Mouse (Mus musculus) neural tube, embryonic 12.5 days (tissue): Measurements from ENCODE around the gene Olfr1390. TPM values are rescaled to one million over a fixed set of nuclear protein-coding genes. Genes with fewer than 3 reads are reported as not detected.
"Not testable (repeated sequence)": the region's sequence is repeated elsewhere in the genome, so short reads cannot be mapped to it uniquely, and the experiment has no call there.

Source experiments
- ATAC-seq: fragments of 200-750 bp; cut with Nextera tagmentation; 2 replicates; pipeline ENCODE4 v1.8.0; 2017; ENCODE audit warnings: low read depth, mild to moderate bottlenecking, moderate TSS enrichment, moderate library complexity; ENCODE audit not compliant: low FRiP score
- H3K27ac ChIP-seq: fragments of 300-500 bp; sonication (generic); 2 replicates; pipeline ENCODE4 v1.5.1; 2016
- H3K27me3 ChIP-seq: fragments of 300-500 bp; sonication (generic); replicated peaks from 2 replicates; pipeline ENCODE4 v1.6.1; 2016; ENCODE audit warnings: mild to moderate bottlenecking
- H3K36me3 ChIP-seq: fragments of 300-500 bp; sonication (generic); 2 replicates; pipeline ENCODE4 v1.6.1; 2016; ENCODE audit warnings: mild to moderate bottlenecking
- H3K4me1 ChIP-seq: fragments of 300-500 bp; sonication (generic); 2 replicates; pipeline ENCODE4 v1.6.1; 2016
- H3K4me2 ChIP-seq: fragments of 300-500 bp; sonication (generic); replicated peaks from 2 replicates; pipeline ENCODE4 v1.6.1; 2016; ENCODE audit warnings: mild to moderate bottlenecking
- H3K4me3 ChIP-seq: fragments of 300-500 bp; sonication (generic); 2 replicates; pipeline ENCODE4 v1.5.1; 2016
- H3K9ac ChIP-seq: fragments of 300-500 bp; sonication (generic); 2 replicates; pipeline ENCODE4 v1.6.1; 2016; ENCODE audit warnings: mild to moderate bottlenecking
- H3K9me3 ChIP-seq: fragments of 300-500 bp; sonication (generic); 2 replicates; pipeline ENCODE4 v1.6.1; 2016; ENCODE audit warnings: mild to moderate bottlenecking
- WGBS: fragments of 180-500 bp; shearing (Covaris S2); methylation state at CpG from one replicate; pipeline ENCODE4 v1.1.7; 2016; 5-methylcytosine and 5-hydroxymethylcytosine counted together
- polyA plus RNA-seq: library from polyadenylated mRNA; unstranded; fragments of >200 nt; fragmentation: Nextera tagmentation; extraction: Ambion mirVana; gene quantifications from 2 replicates; pipeline ENCODE4 v1.2.1, GENCODE M21; 2016

Olfr1390 gene
- polyA plus RNA-seq, result not detected in 2 replicates

- H3K9me3 ChIP-seq, result no peaks in the 10 kb centered on the region
- no peaks in the 10 kb centered on the region for H3K4me1 ChIP-seq
- ATAC-seq, result no peak
- no peak within 1 kb of the TSS for H3K9ac ChIP-seq
- no peak within 1 kb of the TSS for H3K27ac ChIP-seq
- H3K36me3 ChIP-seq, result no peaks in the 10 kb centered on the region
- H3K4me3 ChIP-seq, result no peak within 1 kb of the TSS
- 91% methylated on average over 1 of the region's 1 CpGs for WGBS
- H3K27me3 ChIP-seq, result no peaks in the 10 kb centered on the region
- no peak within 1 kb of the TSS for H3K4me2 ChIP-seq
Measured at GRCm38 (mm10) chr11:49334888-49335287, at the start of gene Olfr1390. TSS of gene Olfr1390 (plus strand) at chr11:49335188.

- ATAC-seq, result no peak
- Histone ChIP-seq H3K36me3 (no peaks in the 10 kb centered on the region), H3K27me3 (no peaks in the 10 kb centered on the region), H3K9me3 (no peaks in the 10 kb centered on the region), H3K9ac (no peak overlapping the region), H3K4me3 (no peak overlapping the region), H3K27ac (no peak overlapping the region), H3K4me1 (no peaks in the 10 kb centered on the region), H3K4me2 (no peak overlapping the region)
- WGBS, result 86% methylated on average over 2 of the region's 2 CpGs
Measured at GRCm38 (mm10) chr11:49287251-49287650, 47.7 kb upstream of the Olfr1390 start.

GRCm38 (mm10) chr11:49292777-49293176 is 42.2 kb upstream of the Olfr1390 start:
- Histone ChIP-seq H3K27me3 (no peaks in the 10 kb centered on the region), H3K36me3 (no peaks in the 10 kb centered on the region), H3K27ac (no peak overlapping the region), H3K4me3 (no peak overlapping the region), H3K9me3 (no peaks in the 10 kb centered on the region), H3K4me2 (no peak overlapping the region), H3K9ac (no peak overlapping the region), H3K4me1 (no peaks in the 10 kb centered on the region)
- 66% methylated on average over 3 of the region's 3 CpGs for WGBS
- no peak for ATAC-seq

- Histone ChIP-seq H3K27ac (no peak within 1 kb of the TSS), H3K4me3 (no peak within 1 kb of the TSS), H3K4me1 (no peaks in the 10 kb centered on the region), H3K4me2 (no peak within 1 kb of the TSS), H3K27me3 (no peaks in the 10 kb centered on the region), H3K9me3 (no peaks in the 10 kb centered on the region), H3K9ac (no peak within 1 kb of the TSS), H3K36me3 (no peaks in the 10 kb centered on the region)
- no peak for ATAC-seq
Measured at GRCm38 (mm10) chr11:49304441-49304840, 30.5 kb upstream of the Olfr1390 start, which contains the start of gene Olfr10. TSS of gene Olfr10 (plus strand) at chr11:49304741.

- H3K9me3 ChIP-seq, H3K4me2 ChIP-seq, H3K4me1 ChIP-seq, H3K4me3 ChIP-seq, H3K27ac ChIP-seq, ATAC-seq, H3K36me3 ChIP-seq, H3K27me3 ChIP-seq, H3K9ac ChIP-seq: not testable (repeated sequence)
- WGBS, result 85% methylated on average over 5 of the region's 5 CpGs
Measured at GRCm38 (mm10) chr11:49308547-49308946, 26.4 kb upstream of the Olfr1390 start.

GRCm38 (mm10) chr11:49322442-49322841 is 12.5 kb upstream of the Olfr1390 start, which contains the start of gene Olfr1391:
TSS of gene Olfr1391 (plus strand) at chr11:49322742.
- WGBS, result 84% methylated on average over 2 of the region's 2 CpGs

GRCm38 (mm10) chr11:49326726-49327125 is 8.3 kb upstream of the Olfr1390 start:
- H3K36me3 ChIP-seq, result no peaks in the 10 kb centered on the region
- no peak overlapping the region for H3K27ac ChIP-seq
- no peak overlapping the region for H3K4me3 ChIP-seq
- no peak for ATAC-seq
- no peaks in the 10 kb centered on the region for H3K27me3 ChIP-seq
- H3K4me2 ChIP-seq, result no peak overlapping the region
- H3K9ac ChIP-seq, result no peak overlapping the region
- WGBS, result 87% methylated on average over 3 of the region's 3 CpGs
- H3K4me1 ChIP-seq, result no peaks in the 10 kb centered on the region
- no peaks in the 10 kb centered on the region for H3K9me3 ChIP-seq

More at GRCm38 (mm10) chr11:49322442-49322841, 12.5 kb upstream of the Olfr1390 start, which contains the start of gene Olfr1391:
- no peaks in the 10 kb centered on the region for H3K27me3 ChIP-seq
- H3K4me1 ChIP-seq, result no peaks in the 10 kb centered on the region
- H3K9ac ChIP-seq, result no peak within 1 kb of the TSS
- H3K4me2 ChIP-seq, result no peak within 1 kb of the TSS
- no peak for ATAC-seq
- no peak within 1 kb of the TSS for H3K4me3 ChIP-seq
- H3K9me3 ChIP-seq, result no peaks in the 10 kb centered on the region
- H3K27ac ChIP-seq, result no peak within 1 kb of the TSS
- H3K36me3 ChIP-seq, result no peaks in the 10 kb centered on the region

- 74% methylated on average over 1 of the region's 1 CpGs for WGBS
- H3K36me3 ChIP-seq, result no peaks in the 10 kb centered on the region
- no peak overlapping the region for H3K9ac ChIP-seq
- H3K9me3 ChIP-seq, result no peaks in the 10 kb centered on the region
- no peak overlapping the region for H3K4me3 ChIP-seq
- no peak for ATAC-seq
- H3K4me2 ChIP-seq, result no peak overlapping the region
- H3K4me1 ChIP-seq, result no peaks in the 10 kb centered on the region
- H3K27ac ChIP-seq, result no peak overlapping the region
- no peaks in the 10 kb centered on the region for H3K27me3 ChIP-seq
Measured at GRCm38 (mm10) chr11:49329686-49330085, 5.3 kb upstream of the Olfr1390 start.

- no peak overlapping the region for H3K4me2 ChIP-seq
- H3K9ac ChIP-seq, result no peak overlapping the region
- no peaks in the 10 kb centered on the region for H3K36me3 ChIP-seq
- H3K4me3 ChIP-seq, result no peak overlapping the region
- no peak for ATAC-seq
- no peak overlapping the region for H3K27ac ChIP-seq
- WGBS, result 76% methylated on average over 4 of the region's 4 CpGs
- H3K9me3 ChIP-seq, result no peaks in the 10 kb centered on the region
- H3K4me1 ChIP-seq, result no peaks in the 10 kb centered on the region
- H3K27me3 ChIP-seq, result no peaks in the 10 kb centered on the region
Measured at GRCm38 (mm10) chr11:49337150-49337832, 2.3 kb downstream of the Olfr1390 start.

GRCm38 (mm10) chr11:49383133-49383532 is 48.1 kb downstream of the Olfr1390 start:
- Histone ChIP-seq H3K4me3 (no peak overlapping the region), H3K36me3 (no peaks in the 10 kb centered on the region), H3K9ac (no peak overlapping the region), H3K4me1 (no peaks in the 10 kb centered on the region), H3K9me3 (no peaks in the 10 kb centered on the region), H3K27ac (no peak overlapping the region), H3K27me3 (no peaks in the 10 kb centered on the region), H3K4me2 (no peak overlapping the region)
- no peak for ATAC-seq

GRCm38 (mm10) chr11:49386118-49386517 is 51.1 kb downstream of the Olfr1390 start:
- H3K27me3 ChIP-seq, H3K9ac ChIP-seq, H3K4me3 ChIP-seq, ATAC-seq, H3K36me3 ChIP-seq, H3K4me2 ChIP-seq, H3K4me1 ChIP-seq, H3K27ac ChIP-seq, H3K9me3 ChIP-seq: not testable (repeated sequence)
- 94% methylated on average over 7 of the region's 7 CpGs for WGBS
